Mouse (Mus musculus): ENCODE data around the gene Cdkn1a. TPM values are rescaled to one million over a fixed set of nuclear protein-coding genes. Genes with fewer than 3 reads are reported as not detected.
A peak's percentile ranks its signal among the peaks of the same experiment; 100 is the strongest.

Cdkn1a gene
- total and polyA plus RNA-seq, 3 experiments: 30.4 to 156 (median 56.4) TPM

DNA sequence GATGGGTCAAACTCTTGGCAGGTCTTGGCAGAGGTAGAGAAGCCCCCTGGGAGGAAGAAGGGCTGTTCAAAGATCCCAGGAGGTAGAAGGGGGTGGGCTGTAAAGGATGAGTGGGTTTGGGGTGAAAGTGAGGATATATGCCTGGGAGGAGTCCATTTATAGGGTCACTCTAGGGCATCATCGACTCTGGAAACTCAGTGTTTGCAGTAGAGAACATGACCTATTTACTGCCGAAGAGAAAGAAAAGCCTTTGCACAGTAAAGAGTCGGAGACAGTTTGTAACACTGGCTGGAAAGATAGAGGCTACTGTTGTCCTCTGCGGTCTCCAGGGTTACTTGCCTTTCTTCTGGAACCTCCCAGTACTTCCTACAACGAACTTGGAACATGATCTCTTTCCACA lies 17.5 kb upstream of the Cdkn1a start:
- Histone ChIP-seq H3K9ac (ENCODE audit: low read depth, low read length) (no peak overlapping the region), H3K79me2 (replicated peaks; ENCODE audit: control insufficient read depth, insufficient read depth, low read length) (no peaks in the 10 kb centered on the region), H3K4me1 (ENCODE audit: control insufficient read depth, insufficient read depth, low read length) (peaks cover 4% of the 10 kb centered on the region), H3K27me3 (ENCODE audit: control insufficient read depth, insufficient read depth, low read length) (no peaks in the 10 kb centered on the region), H3K27ac (no peak overlapping the region), H3K36me3 (ENCODE audit: control insufficient read depth, insufficient read depth, low read length) (no peaks in the 10 kb centered on the region), H3K4me3 (no peak overlapping the region)
- DNase-seq: no peak
- WGBS: 30% methylated on average over 5 of the region's 5 CpGs
- TF ChIP-seq CTCF (IDR thresholded peaks at IDR 0.05) (no peak), POLR2A (IDR thresholded peaks at IDR 0.05; ENCODE audit: insufficient read depth, low read depth, low read length) (no peak), EP300 (IDR thresholded peaks at IDR 0.05; ENCODE audit: insufficient read depth, low read depth, low read length) (no peak)
- intact Hi-C loops (cut with DNase I): no loop called here

- intact Hi-C loops (cut with DNase I): no loop called here
- 78% methylated on average over 13 of the region's 13 CpGs for WGBS
- DNase-seq: no peak
- H3K27ac ChIP-seq: no peak overlapping the region
- H3K4me1 ChIP-seq (ENCODE audit: control insufficient read depth, insufficient read depth, low read length): peaks cover 4% of the 10 kb centered on the region
- H3K4me3 ChIP-seq: no peak overlapping the region
- no peaks in the 10 kb centered on the region for H3K79me2 ChIP-seq (replicated peaks; ENCODE audit: control insufficient read depth, insufficient read depth, low read length)
- no peak overlapping the region for H3K9ac ChIP-seq (ENCODE audit: low read depth, low read length)
- H3K27me3 ChIP-seq (ENCODE audit: control insufficient read depth, insufficient read depth, low read length): no peaks in the 10 kb centered on the region
- TF ChIP-seq POLR2A (IDR thresholded peaks at IDR 0.05; ENCODE audit: insufficient read depth, low read depth, low read length): no peak
- TF ChIP-seq CTCF (IDR thresholded peaks at IDR 0.05): no peak
- TF ChIP-seq EP300 (IDR thresholded peaks at IDR 0.05; ENCODE audit: insufficient read depth, low read depth, low read length): no peak
- no peaks in the 10 kb centered on the region for H3K36me3 ChIP-seq (ENCODE audit: control insufficient read depth, insufficient read depth, low read length)
Measured at GRCm38 (mm10) chr17:29074085-29074484, 16.7 kb upstream of the Cdkn1a start.

- intact Hi-C loops (cut with DNase I): loop anchor here (2.0 kb wide), 1 partner anchor 13 kb away; no protein-coding TSS in a partner anchor
- H3K36me3 ChIP-seq (ENCODE audit: control insufficient read depth, insufficient read depth, low read length): no peaks in the 10 kb centered on the region
- H3K79me2 ChIP-seq (replicated peaks; ENCODE audit: control insufficient read depth, insufficient read depth, low read length): no peaks in the 10 kb centered on the region
- WGBS: 64% methylated on average over 8 of the region's 8 CpGs
- no peak for DNase-seq
- no peaks in the 10 kb centered on the region for H3K27me3 ChIP-seq (ENCODE audit: control insufficient read depth, insufficient read depth, low read length)
- no peak overlapping the region for H3K4me3 ChIP-seq
- H3K4me1 ChIP-seq (ENCODE audit: control insufficient read depth, insufficient read depth, low read length): peaks cover 6% of the 10 kb centered on the region
- H3K27ac ChIP-seq: no peak overlapping the region
- H3K9ac ChIP-seq (ENCODE audit: low read depth, low read length): no peak overlapping the region
- TF ChIP-seq POLR2A (IDR thresholded peaks at IDR 0.05; ENCODE audit: insufficient read depth, low read depth, low read length): no peak
- TF ChIP-seq EP300 (IDR thresholded peaks at IDR 0.05; ENCODE audit: insufficient read depth, low read depth, low read length): no peak
- TF ChIP-seq CTCF (IDR thresholded peaks at IDR 0.05): no peak
Measured at GRCm38 (mm10) chr17:29076235-29076634, 14.5 kb upstream of the Cdkn1a start.

GRCm38 (mm10) chr17:29077786-29078509 lies 12.8 kb upstream of the Cdkn1a start:
- TF ChIP-seq POLR2A (IDR thresholded peaks at IDR 0.05; ENCODE audit: insufficient read depth, low read depth, low read length) (0 out of 2 replicates have a peak, but pooled peaks have one; percentile 17), CTCF (IDR thresholded peaks at IDR 0.05) (peak; percentile 36), EP300 (IDR thresholded peaks at IDR 0.05; ENCODE audit: insufficient read depth, low read depth, low read length) (no peak)
- no peaks in the 10 kb centered on the region for H3K79me2 ChIP-seq (replicated peaks; ENCODE audit: control insufficient read depth, insufficient read depth, low read length)
- peak overlapping the region; percentile 80 for H3K27ac ChIP-seq
- H3K27me3 ChIP-seq (ENCODE audit: control insufficient read depth, insufficient read depth, low read length): no peaks in the 10 kb centered on the region
- peaks cover 5% of the 10 kb centered on the region for H3K4me1 ChIP-seq (ENCODE audit: control insufficient read depth, insufficient read depth, low read length)
- peak overlapping the region; percentile 42 for H3K4me3 ChIP-seq
- peak; percentile 60 to 62 for DNase-seq
- H3K36me3 ChIP-seq (ENCODE audit: control insufficient read depth, insufficient read depth, low read length): no peaks in the 10 kb centered on the region
- peak overlapping the region; percentile 70 for H3K9ac ChIP-seq (ENCODE audit: low read depth, low read length)
- 13% methylated on average over 14 of the region's 14 CpGs for WGBS
- intact Hi-C loops (cut with DNase I): loop anchor here (2.0 kb wide), 2 partner anchors 15 to 23 kb away; no protein-coding TSS in a partner anchor

DNA sequence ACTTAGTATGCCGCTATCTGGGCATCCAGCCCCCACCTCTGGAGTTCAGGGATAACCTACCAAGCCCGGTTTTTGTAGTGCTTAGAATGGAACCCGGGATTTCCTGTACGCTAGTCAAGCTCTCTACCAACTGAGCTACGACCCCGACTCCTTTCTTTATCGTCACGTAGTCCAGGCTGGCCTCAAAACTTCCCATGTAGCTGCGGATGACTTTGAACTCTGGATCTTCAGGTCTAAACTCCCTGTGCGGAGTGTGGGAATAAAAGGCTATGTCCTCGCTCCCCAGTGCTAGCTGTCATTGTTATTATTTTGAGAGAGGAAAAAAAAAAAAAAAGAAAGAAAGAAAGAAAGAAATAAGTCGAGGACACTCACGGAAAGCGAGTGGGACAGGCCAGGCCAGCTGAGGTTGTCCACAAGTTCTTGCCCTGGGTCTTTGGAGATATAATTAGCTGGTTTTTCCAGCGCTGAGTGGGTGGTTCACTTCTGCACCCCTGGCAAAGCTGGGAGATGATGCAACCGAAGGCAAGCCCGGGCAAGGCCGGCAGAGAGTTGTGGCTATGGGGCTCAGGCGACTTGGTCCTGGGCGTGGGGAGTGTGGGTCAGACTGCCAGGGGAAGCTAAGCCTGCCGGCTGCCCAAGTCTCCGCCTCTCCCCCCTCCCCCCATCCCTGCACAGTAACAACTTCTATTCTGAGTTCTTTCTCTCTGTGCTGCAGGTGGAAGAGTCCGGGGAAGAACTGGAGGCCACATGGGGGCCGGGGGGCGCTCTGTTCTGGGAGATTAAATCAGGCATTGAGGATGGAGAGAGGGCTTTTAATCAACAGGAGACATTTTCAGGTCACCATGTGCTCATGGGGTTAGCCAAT lies 12.0 kb upstream of the Cdkn1a start:
- peaks cover 2% of the 10 kb centered on the region for H3K4me1 ChIP-seq (ENCODE audit: control insufficient read depth, insufficient read depth, low read length)
- peak overlapping the region; percentile 42 for H3K4me3 ChIP-seq
- WGBS: 12% methylated on average over 25 of the region's 25 CpGs
- TF ChIP-seq EP300 (IDR thresholded peaks at IDR 0.05; ENCODE audit: insufficient read depth, low read depth, low read length): no peak
- DNase-seq: peak; percentile 80 to 89
- peak overlapping the region; percentile 80 for H3K27ac ChIP-seq
- no peaks in the 10 kb centered on the region for H3K27me3 ChIP-seq (ENCODE audit: control insufficient read depth, insufficient read depth, low read length)
- intact Hi-C loops (cut with DNase I): loop anchor here (2.0 kb wide), 1 partner anchor 24 kb away; no protein-coding TSS in a partner anchor
- H3K36me3 ChIP-seq (ENCODE audit: control insufficient read depth, insufficient read depth, low read length): no peaks in the 10 kb centered on the region
- no peaks in the 10 kb centered on the region for H3K79me2 ChIP-seq (replicated peaks; ENCODE audit: control insufficient read depth, insufficient read depth, low read length)
- H3K9ac ChIP-seq (ENCODE audit: low read depth, low read length): peak overlapping the region; percentile 70
